Mouse (Mus musculus): ENCODE results near the gene Snrnp35. TPM values are rescaled to one million over a fixed set of nuclear protein-coding genes. Genes with fewer than 3 reads are reported as not detected.

The Snrnp35 gene
- polyA plus RNA-seq, 1 experiment from 2014 or later: 26.3 TPM

GRCm38 (mm10) chr5:124530655-124531582 is 48.0 kb downstream of the Snrnp35 start, which contains the start of gene Rilpl1:
TSS of gene Rilpl1 (minus strand) at chr5:124531391.
- ATAC-seq: peak; percentile 94
- peak within 1 kb of the TSS; percentile 77 for H3K9ac ChIP-seq (replicated peaks)
- H3K27me3 ChIP-seq: 0 out of 2 replicates have a peak, but pooled peaks cover 5% of the 10 kb centered on the region
- no peaks in the 10 kb centered on the region for H3K36me3 ChIP-seq
- WGBS: under 1% methylated on average over 88 of the region's 96 CpGs
- no peaks in the 10 kb centered on the region for H3K9me3 ChIP-seq
- H3K4me3 ChIP-seq (replicated peaks): peak within 1 kb of the TSS; percentile 60
- H3K4me2 ChIP-seq (replicated peaks): peak within 1 kb of the TSS; percentile 73
- peaks cover 40% of the 10 kb centered on the region for H3K4me1 ChIP-seq (replicated peaks)
- peak within 1 kb of the TSS; percentile 77 for H3K27ac ChIP-seq

- peak overlapping the region; percentile 73 for H3K4me2 ChIP-seq (replicated peaks)
- H3K9ac ChIP-seq (replicated peaks): peak overlapping the region; percentile 77
- WGBS: 10% methylated on average over 14 of the region's 14 CpGs
- ATAC-seq: peak; percentile 79
- no peaks in the 10 kb centered on the region for H3K9me3 ChIP-seq
- H3K27ac ChIP-seq: peak overlapping the region; percentile 77
- H3K4me3 ChIP-seq (replicated peaks): peak overlapping the region; percentile 60
- H3K36me3 ChIP-seq: no peaks in the 10 kb centered on the region
- H3K27me3 ChIP-seq: 0 out of 2 replicates have a peak, but pooled peaks cover 5% of the 10 kb centered on the region
- peaks cover 40% of the 10 kb centered on the region for H3K4me1 ChIP-seq (replicated peaks)
Observed at GRCm38 (mm10) chr5:124531583-124531930, 48.6 kb downstream of the Snrnp35 start.

GRCm38 (mm10) chr5:124532451-124532850 is 49.5 kb downstream of the Snrnp35 start:
- no peak for ATAC-seq
- H3K27ac ChIP-seq: no peak overlapping the region
- no peaks in the 10 kb centered on the region for H3K36me3 ChIP-seq
- peaks cover 45% of the 10 kb centered on the region for H3K4me1 ChIP-seq (replicated peaks)
- no peak overlapping the region for H3K9ac ChIP-seq (replicated peaks)
- H3K4me2 ChIP-seq (replicated peaks): no peak overlapping the region
- WGBS: 40% methylated on average over 7 of the region's 7 CpGs
- H3K4me3 ChIP-seq (replicated peaks): no peak overlapping the region
- no peaks in the 10 kb centered on the region for H3K9me3 ChIP-seq
- H3K27me3 ChIP-seq: 0 out of 2 replicates have a peak, but pooled peaks cover 8% of the 10 kb centered on the region

- ATAC-seq: no peak
- Histone ChIP-seq H3K4me3 (replicated peaks) (no peak overlapping the region), H3K27me3 (0 out of 2 replicates have a peak, but pooled peaks cover 8% of the 10 kb centered on the region), H3K27ac (no peak overlapping the region), H3K9ac (replicated peaks) (no peak overlapping the region), H3K4me2 (replicated peaks) (no peak overlapping the region), H3K36me3 (no peaks in the 10 kb centered on the region), H3K4me1 (replicated peaks) (peaks cover 25% of the 10 kb centered on the region), H3K9me3 (no peaks in the 10 kb centered on the region)
- 68% methylated on average over 5 of the region's 5 CpGs for WGBS
Observed at GRCm38 (mm10) chr5:124535016-124535415, 52.1 kb downstream of the Snrnp35 start.

GRCm38 (mm10) chr5:124536776-124537175 is 53.8 kb downstream of the Snrnp35 start:
- Histone ChIP-seq H3K4me3 (replicated peaks) (0 out of 2 replicates have a peak overlapping the region, but pooled peaks have one; percentile 14), H3K36me3 (no peaks in the 10 kb centered on the region), H3K4me2 (replicated peaks) (peak overlapping the region; percentile 36), H3K27me3 (0 out of 2 replicates have a peak, but pooled peaks cover 8% of the 10 kb centered on the region), H3K9me3 (no peaks in the 10 kb centered on the region), H3K27ac (no peak overlapping the region), H3K9ac (replicated peaks) (0 out of 2 replicates have a peak overlapping the region, but pooled peaks have one; percentile 19), H3K4me1 (replicated peaks) (peaks cover 19% of the 10 kb centered on the region)
- ATAC-seq: no peak
- 2% methylated on average over 17 of the region's 17 CpGs for WGBS

GRCm38 (mm10) chr5:124538813-124539792 is 56.2 kb downstream of the Snrnp35 start:
- Histone ChIP-seq H3K27me3 (0 out of 2 replicates have a peak, but pooled peaks cover 8% of the 10 kb centered on the region), H3K4me2 (replicated peaks) (no peak overlapping the region), H3K9me3 (no peaks in the 10 kb centered on the region), H3K4me3 (replicated peaks) (no peak overlapping the region), H3K36me3 (peaks cover 7% of the 10 kb centered on the region), H3K4me1 (replicated peaks) (peaks cover 20% of the 10 kb centered on the region), H3K9ac (replicated peaks) (no peak overlapping the region), H3K27ac (no peak overlapping the region)
- ATAC-seq: no peak
- WGBS: 82% methylated on average over 16 of the region's 16 CpGs

- Histone ChIP-seq H3K9me3 (no peaks in the 10 kb centered on the region), H3K27me3 (0 out of 2 replicates have a peak, but pooled peaks cover 6% of the 10 kb centered on the region), H3K4me1 (replicated peaks) (peaks cover 20% of the 10 kb centered on the region), H3K27ac (peak overlapping the region; percentile 56; the same call in 1 of the 2 replicates), H3K4me2 (replicated peaks) (peak overlapping the region; percentile 41; the same call in 1 of the 2 replicates), H3K9ac (replicated peaks) (no peak overlapping the region), H3K36me3 (peaks cover 15% of the 10 kb centered on the region), H3K4me3 (replicated peaks) (peak overlapping the region; percentile 96)
- WGBS: 74% methylated on average over 4 of the region's 4 CpGs
- ATAC-seq: no peak
Observed at GRCm38 (mm10) chr5:124539905-124540304, 57.0 kb downstream of the Snrnp35 start.

GRCm38 (mm10) chr5:124540383-124540786 is 57.5 kb downstream of the Snrnp35 start, which contains the start of gene Tmed2:
TSS of gene Tmed2 (plus strand) at chr5:124540695.
- 0 out of 2 replicates have a peak, but pooled peaks cover 3% of the 10 kb centered on the region for H3K27me3 ChIP-seq
- H3K27ac ChIP-seq: peak within 1 kb of the TSS; percentile 80
- H3K4me2 ChIP-seq (replicated peaks): peak within 1 kb of the TSS; percentile 84
- H3K9me3 ChIP-seq: no peaks in the 10 kb centered on the region
- peaks cover 20% of the 10 kb centered on the region for H3K4me1 ChIP-seq (replicated peaks)
- H3K4me3 ChIP-seq (replicated peaks): peak within 1 kb of the TSS; percentile 96
- peaks cover 20% of the 10 kb centered on the region for H3K36me3 ChIP-seq
- H3K9ac ChIP-seq (replicated peaks): peak within 1 kb of the TSS; percentile 87
- ATAC-seq: peak; percentile 94
- WGBS: 1% methylated on average over 34 of the region's 35 CpGs

Other genes with a start within 250 kb of the Snrnp35 start
- 6.6 and 7.7 TPM in 2 replicates for gene Pitpnm2, start 233.4 kb upstream of the Snrnp35 start, polyA plus RNA-seq (2015; fragmentation: Nextera tagmentation; extraction: Ambion mirVana)
- 15.4 and 16.5 TPM in 2 replicates for gene Mphosph9, start 155.2 kb upstream of the Snrnp35 start, polyA plus RNA-seq (2015; fragmentation: Nextera tagmentation; extraction: Ambion mirVana)
- 15.9 and 16.7 TPM in 2 replicates for gene 2810006K23Rik, start 155.0 kb upstream of the Snrnp35 start, polyA plus RNA-seq (2015; fragmentation: Nextera tagmentation; extraction: Ambion mirVana)
- 78.7 and 82.5 TPM in 2 replicates for gene Cdk2ap1, start 120.1 kb upstream of the Snrnp35 start, polyA plus RNA-seq (2015; fragmentation: Nextera tagmentation; extraction: Ambion mirVana)
- 116 and 118 TPM in 2 replicates for gene Sbno1, start 57.1 kb upstream of the Snrnp35 start, polyA plus RNA-seq (2015; fragmentation: Nextera tagmentation; extraction: Ambion mirVana)
- gene Kmt5a, start 43.2 kb upstream of the Snrnp35 start, polyA plus RNA-seq (2015; fragmentation: Nextera tagmentation; extraction: Ambion mirVana): 20.4 and 23.6 TPM in 2 replicates
- 18.2 and 19.4 TPM in 2 replicates for gene Rilpl2, start 4.8 kb upstream of the Snrnp35 start, polyA plus RNA-seq (2015; fragmentation: Nextera tagmentation; extraction: Ambion mirVana)
- gene Rilpl1, start 48.3 kb downstream of the Snrnp35 start, polyA plus RNA-seq (2015; fragmentation: Nextera tagmentation; extraction: Ambion mirVana): 9.1 and 10.3 TPM in 2 replicates
- gene Tmed2, start 57.6 kb downstream of the Snrnp35 start, polyA plus RNA-seq (2015; fragmentation: Nextera tagmentation; extraction: Ambion mirVana): 345 and 368 TPM in 2 replicates
- gene Ddx55, start 69.7 kb downstream of the Snrnp35 start, polyA plus RNA-seq (2015; fragmentation: Nextera tagmentation; extraction: Ambion mirVana): 28.0 and 28.2 TPM in 2 replicates
- 75.2 and 75.4 TPM in 2 replicates for gene Eif2b1, start 96.0 kb downstream of the Snrnp35 start, polyA plus RNA-seq (2015; fragmentation: Nextera tagmentation; extraction: Ambion mirVana)
- gene Gtf2h3, start 96.0 kb downstream of the Snrnp35 start, polyA plus RNA-seq (2015; fragmentation: Nextera tagmentation; extraction: Ambion mirVana): 62.9 and 63.9 TPM in 2 replicates
- 40.9 and 47.3 TPM in 2 replicates for gene Atp6v0a2, start 145.4 kb downstream of the Snrnp35 start, polyA plus RNA-seq (2015; fragmentation: Nextera tagmentation; extraction: Ambion mirVana)
- 0.08 and 0.13 TPM in 2 replicates for gene Dnah10, start 242.0 kb downstream of the Snrnp35 start, polyA plus RNA-seq (2015; fragmentation: Nextera tagmentation; extraction: Ambion mirVana)

Data from midbrain, embryonic 13.5 days (tissue).